Mouse (Mus musculus): ENCODE results near the gene Rfx3.

DNA sequence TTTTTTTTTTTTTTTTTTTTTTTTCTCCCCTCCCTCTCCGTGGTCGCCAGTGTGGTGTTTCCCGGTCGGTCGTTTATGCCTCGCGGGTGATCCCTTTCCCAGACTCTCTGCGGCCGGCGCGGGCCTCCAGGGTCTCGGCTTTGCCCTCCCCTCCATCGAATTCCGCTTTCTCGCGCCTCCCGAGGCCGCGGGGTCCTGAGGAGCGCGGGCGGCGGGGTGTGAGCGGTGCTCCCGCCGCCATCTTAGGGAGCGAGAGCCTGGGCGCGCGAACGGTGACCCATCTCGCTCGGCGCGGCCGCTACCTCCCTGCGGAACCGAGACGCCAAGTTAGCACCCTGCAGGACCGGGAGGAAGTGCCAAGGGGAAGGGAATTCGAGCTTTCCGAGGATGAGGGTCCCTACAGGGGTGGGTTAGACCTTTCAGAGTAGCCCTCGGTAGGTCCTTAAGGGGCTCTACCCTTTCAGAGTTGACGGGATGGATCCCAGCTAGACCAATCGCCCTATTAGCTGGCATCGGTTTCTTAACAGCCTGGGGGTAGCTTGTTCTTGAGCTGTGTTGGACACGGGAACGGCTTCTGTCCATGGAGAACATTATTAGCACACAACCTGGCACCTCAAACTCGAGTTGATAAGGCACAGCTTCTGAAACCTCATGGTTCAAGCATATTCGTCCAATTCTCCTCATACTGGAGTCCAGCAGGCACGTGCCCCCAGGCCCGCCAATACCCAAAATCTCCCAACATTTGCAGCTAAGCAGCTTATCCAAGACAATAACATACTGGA, 943 bp upstream of the Rfx3 start:
- peak; percentile 9; the same call in 1 of the 2 replicates for TF ChIP-seq POLR2A (IDR thresholded peaks at IDR 0.05; ENCODE audit: extremely low read depth, insufficient read depth, low read length)
- no peak for TF ChIP-seq CTCF (IDR thresholded peaks at IDR 0.05; ENCODE audit: extremely low read depth, insufficient read depth, low read length)
